Mouse (Mus musculus): Measurements from ENCODE around the gene Tnfrsf25. TPM values are rescaled to one million over a fixed set of nuclear protein-coding genes. Genes with fewer than 3 reads are reported as not detected.

Gene Tnfrsf25
- polyA plus RNA-seq, 1 experiment from 2014 or later, result 0.21 TPM

DNA sequence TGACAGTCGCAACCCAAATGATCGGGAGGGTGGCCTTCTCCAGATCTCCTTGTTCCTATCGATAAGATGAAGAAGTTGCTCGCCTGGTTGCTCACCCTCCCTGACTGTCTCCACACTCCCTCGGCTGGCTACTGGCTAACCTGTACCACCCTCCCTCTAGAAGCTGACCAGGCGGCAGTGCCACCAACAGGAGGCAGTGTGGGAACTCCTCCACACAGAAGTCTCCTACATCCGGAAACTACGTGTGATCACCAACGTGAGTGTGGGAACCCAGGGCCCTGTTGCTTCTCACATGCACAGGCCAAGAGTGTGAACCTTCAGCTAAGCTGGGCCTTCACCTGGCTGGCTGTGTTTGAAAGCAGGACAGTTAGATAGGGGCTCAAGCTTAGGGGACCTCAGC, 9.0 kb upstream of the Tnfrsf25 start:
- H3K4me2 ChIP-seq (ENCODE audit: low read depth, low read length), result no peak overlapping the region
- H3K36me3 ChIP-seq (replicated peaks; ENCODE audit: control insufficient read depth, insufficient read depth, low read depth, low read length), result no peaks in the 10 kb centered on the region
- no peak overlapping the region for H3K4me3 ChIP-seq (ENCODE audit: low read depth, low read length)
- no peaks in the 10 kb centered on the region for H3K9me3 ChIP-seq (replicated peaks; ENCODE audit: control insufficient read depth, low read length)
- H3K9ac ChIP-seq (replicated peaks; ENCODE audit: low read length), result no peak overlapping the region
- no peak for DNase-seq (ENCODE audit: low spot score)
- H3K27me3 ChIP-seq (ENCODE audit: control insufficient read depth, insufficient read depth, low read length), result no peaks in the 10 kb centered on the region
- WGBS, result 51% methylated on average over 9 of the region's 9 CpGs
- ATAC-seq (replicated peaks; ENCODE audit: insufficient number of reproducible peaks, low FRiP score, low TSS enrichment, low read depth), result no peak
- no peak overlapping the region for H3K27ac ChIP-seq (replicated peaks; ENCODE audit: low read depth, low read length)
- peaks cover 8% of the 10 kb centered on the region for H3K4me1 ChIP-seq (ENCODE audit: control insufficient read depth, insufficient read depth, low read length)

DNA sequence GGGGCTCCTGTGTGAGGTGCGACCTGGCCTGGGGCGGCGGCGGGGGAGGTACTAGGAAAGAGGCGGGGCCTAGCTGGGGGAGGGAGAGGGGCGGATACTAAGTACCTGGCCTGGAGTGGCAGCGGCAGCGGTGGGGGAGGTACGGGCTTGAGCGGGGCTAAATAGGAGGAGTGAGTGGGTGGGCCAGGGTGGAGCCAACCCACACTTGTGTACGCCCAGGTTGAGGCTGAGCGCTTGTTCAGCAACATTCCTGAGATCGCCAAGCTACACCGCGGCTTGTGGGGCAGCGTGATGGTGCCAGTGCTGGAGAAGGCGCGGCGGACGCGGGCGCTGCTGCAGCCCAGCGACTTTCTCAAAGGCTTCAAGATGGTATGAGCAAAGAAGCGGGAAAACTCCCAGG, 8.2 kb upstream of the Tnfrsf25 start:
- DNase-seq (ENCODE audit: low spot score), result peak; percentile 73

DNA sequence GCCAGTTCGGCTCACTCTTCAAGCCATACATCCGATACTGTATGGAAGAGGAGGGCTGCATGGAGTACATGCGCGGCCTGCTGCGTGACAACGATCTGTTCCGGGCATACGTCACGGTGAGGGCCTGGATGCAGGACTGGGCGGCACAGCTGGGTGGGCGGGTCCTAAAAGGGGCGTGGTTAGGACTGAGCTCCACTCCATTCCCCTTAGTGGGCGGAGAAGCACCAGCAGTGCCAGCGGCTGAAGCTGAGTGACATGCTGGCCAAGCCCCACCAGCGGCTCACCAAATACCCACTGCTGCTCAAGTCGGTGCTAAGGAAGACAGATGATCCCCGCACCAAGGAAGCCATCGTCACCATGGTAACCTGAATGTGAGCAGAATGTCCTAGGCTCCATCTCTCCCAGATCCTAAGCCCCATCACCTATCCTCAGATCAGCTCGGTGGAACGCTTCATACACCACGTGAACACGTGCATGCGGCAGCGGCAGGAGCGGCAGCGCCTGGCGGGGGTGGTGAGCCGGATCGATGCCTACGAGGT, 7.7 kb upstream of the Tnfrsf25 start:
- H3K4me2 ChIP-seq (ENCODE audit: low read depth, low read length), result peak overlapping the region; percentile 85
- no peaks in the 10 kb centered on the region for H3K9me3 ChIP-seq (replicated peaks; ENCODE audit: control insufficient read depth, low read length)
- peaks cover 8% of the 10 kb centered on the region for H3K4me1 ChIP-seq (ENCODE audit: control insufficient read depth, insufficient read depth, low read length)
- peak overlapping the region; percentile 15; the same call in 1 of the 2 replicates for H3K9ac ChIP-seq (replicated peaks; ENCODE audit: low read length)
- 5% methylated on average over 30 of the region's 30 CpGs for WGBS
- peak overlapping the region; percentile 26 for H3K4me3 ChIP-seq (ENCODE audit: low read depth, low read length)
- no peaks in the 10 kb centered on the region for H3K27me3 ChIP-seq (ENCODE audit: control insufficient read depth, insufficient read depth, low read length)
- H3K36me3 ChIP-seq (replicated peaks; ENCODE audit: control insufficient read depth, insufficient read depth, low read depth, low read length), result no peaks in the 10 kb centered on the region
- peak; percentile 94 for ATAC-seq (replicated peaks; ENCODE audit: insufficient number of reproducible peaks, low FRiP score, low TSS enrichment, low read depth)
- DNase-seq (ENCODE audit: low spot score), result peak; percentile 92
- peak overlapping the region; percentile 31; the same call in 1 of the 2 replicates for H3K27ac ChIP-seq (replicated peaks; ENCODE audit: low read depth, low read length)

More for the DNA sequence above, 8.2 kb upstream of the Tnfrsf25 start:
- peak overlapping the region; percentile 85 for H3K4me2 ChIP-seq (ENCODE audit: low read depth, low read length)
- H3K4me3 ChIP-seq (ENCODE audit: low read depth, low read length), result peak overlapping the region; percentile 26
- H3K27me3 ChIP-seq (ENCODE audit: control insufficient read depth, insufficient read depth, low read length), result no peaks in the 10 kb centered on the region
- ATAC-seq (replicated peaks; ENCODE audit: insufficient number of reproducible peaks, low FRiP score, low TSS enrichment, low read depth), result peak; percentile 80
- no peaks in the 10 kb centered on the region for H3K9me3 ChIP-seq (replicated peaks; ENCODE audit: control insufficient read depth, low read length)
- peak overlapping the region; percentile 15 for H3K9ac ChIP-seq (replicated peaks; ENCODE audit: low read length)
- under 1% methylated on average over 24 of the region's 24 CpGs for WGBS
- H3K36me3 ChIP-seq (replicated peaks; ENCODE audit: control insufficient read depth, insufficient read depth, low read depth, low read length), result no peaks in the 10 kb centered on the region
- peaks cover 8% of the 10 kb centered on the region for H3K4me1 ChIP-seq (ENCODE audit: control insufficient read depth, insufficient read depth, low read length)
- H3K27ac ChIP-seq (replicated peaks; ENCODE audit: low read depth, low read length), result peak overlapping the region; percentile 31; the same call in 1 of the 2 replicates

DNA sequence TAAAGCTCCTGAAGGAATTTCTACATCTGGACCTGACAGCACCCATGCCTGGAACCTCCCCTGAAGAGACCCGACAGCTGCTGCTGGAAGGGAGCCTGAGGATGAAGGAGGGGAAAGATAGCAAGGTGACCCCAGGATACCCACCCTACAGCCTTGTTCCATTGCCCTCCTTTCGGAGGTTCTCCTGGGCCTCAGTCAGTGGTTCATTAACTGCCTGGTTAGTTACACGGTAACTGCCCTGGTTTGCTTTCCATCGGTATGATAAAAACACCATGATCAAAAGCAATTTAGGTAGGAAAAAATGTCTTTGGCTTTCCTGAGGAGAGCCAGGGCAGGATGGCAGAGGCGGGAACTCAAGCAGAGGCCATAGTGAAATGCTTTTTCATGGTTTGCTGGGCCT, 7.1 kb upstream of the Tnfrsf25 start:
- Histone ChIP-seq H3K27me3 (ENCODE audit: control insufficient read depth, insufficient read depth, low read length) (no peaks in the 10 kb centered on the region), H3K4me3 (ENCODE audit: low read depth, low read length) (no peak overlapping the region), H3K27ac (replicated peaks; ENCODE audit: low read depth, low read length) (0 out of 2 replicates have a peak overlapping the region, but pooled peaks have one; percentile 20), H3K4me1 (ENCODE audit: control insufficient read depth, insufficient read depth, low read length) (peaks cover 8% of the 10 kb centered on the region), H3K9ac (replicated peaks; ENCODE audit: low read length) (no peak overlapping the region), H3K36me3 (replicated peaks; ENCODE audit: control insufficient read depth, insufficient read depth, low read depth, low read length) (no peaks in the 10 kb centered on the region), H3K4me2 (ENCODE audit: low read depth, low read length) (peak overlapping the region; percentile 85), H3K9me3 (replicated peaks; ENCODE audit: control insufficient read depth, low read length) (no peaks in the 10 kb centered on the region)
- 87% methylated on average over 5 of the region's 5 CpGs for WGBS
- no peak for DNase-seq (ENCODE audit: low spot score)
- ATAC-seq (replicated peaks; ENCODE audit: insufficient number of reproducible peaks, low FRiP score, low TSS enrichment, low read depth), result no peak

DNA sequence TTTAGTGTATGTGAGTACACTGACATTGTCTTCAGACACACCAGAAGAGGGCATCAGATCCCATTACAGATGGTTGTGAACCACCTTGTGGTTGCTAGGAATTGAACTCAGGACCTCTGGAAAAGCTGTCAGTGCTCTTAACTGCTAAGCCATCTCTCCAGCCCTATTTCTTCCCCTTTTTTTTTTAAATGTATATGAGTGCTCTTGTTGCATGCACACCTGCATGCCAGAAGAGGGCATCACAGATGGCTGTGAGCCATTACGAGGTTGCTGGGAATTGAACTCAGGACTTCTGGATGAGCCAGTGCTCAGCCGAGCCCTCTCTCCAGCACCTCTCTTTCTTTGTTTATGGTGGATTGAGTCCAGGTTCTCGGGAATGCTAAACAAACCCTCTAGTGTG, 6.2 kb upstream of the Tnfrsf25 start:
- Histone ChIP-seq H3K27me3 (ENCODE audit: control insufficient read depth, insufficient read depth, low read length) (no peaks in the 10 kb centered on the region), H3K27ac (replicated peaks; ENCODE audit: low read depth, low read length) (no peak overlapping the region), H3K36me3 (replicated peaks; ENCODE audit: control insufficient read depth, insufficient read depth, low read depth, low read length) (0 out of 2 replicates have a peak, but pooled peaks cover 3% of the 10 kb centered on the region), H3K4me2 (ENCODE audit: low read depth, low read length) (no peak overlapping the region), H3K9ac (replicated peaks; ENCODE audit: low read length) (no peak overlapping the region), H3K9me3 (replicated peaks; ENCODE audit: control insufficient read depth, low read length) (no peaks in the 10 kb centered on the region), H3K4me1 (ENCODE audit: control insufficient read depth, insufficient read depth, low read length) (peaks cover 8% of the 10 kb centered on the region), H3K4me3 (ENCODE audit: low read depth, low read length) (no peak overlapping the region)
- ATAC-seq (replicated peaks; ENCODE audit: insufficient number of reproducible peaks, low FRiP score, low TSS enrichment, low read depth), result no peak
- DNase-seq (ENCODE audit: low spot score), result no peak
- 85% methylated on average over 3 of the region's 3 CpGs for WGBS

GRCm38 (mm10) chr4:152110689-152111088, 5.0 kb upstream of the Tnfrsf25 start:
- Histone ChIP-seq H3K9ac (replicated peaks; ENCODE audit: low read length) (no peak overlapping the region), H3K27me3 (ENCODE audit: control insufficient read depth, insufficient read depth, low read length) (peaks cover 4% of the 10 kb centered on the region), H3K4me3 (ENCODE audit: low read depth, low read length) (no peak overlapping the region), H3K36me3 (replicated peaks; ENCODE audit: control insufficient read depth, insufficient read depth, low read depth, low read length) (0 out of 2 replicates have a peak, but pooled peaks cover 3% of the 10 kb centered on the region), H3K9me3 (replicated peaks; ENCODE audit: control insufficient read depth, low read length) (no peaks in the 10 kb centered on the region), H3K27ac (replicated peaks; ENCODE audit: low read depth, low read length) (no peak overlapping the region), H3K4me1 (ENCODE audit: control insufficient read depth, insufficient read depth, low read length) (peaks cover 8% of the 10 kb centered on the region), H3K4me2 (ENCODE audit: low read depth, low read length) (no peak overlapping the region)
- DNase-seq (ENCODE audit: low spot score) (no peak), ATAC-seq (replicated peaks; ENCODE audit: insufficient number of reproducible peaks, low FRiP score, low TSS enrichment, low read depth) (no peak)
- 88% methylated on average over 4 of the region's 4 CpGs for WGBS

GRCm38 (mm10) chr4:152112329-152112728, 3.4 kb upstream of the Tnfrsf25 start:
- ATAC-seq (replicated peaks; ENCODE audit: insufficient number of reproducible peaks, low FRiP score, low TSS enrichment, low read depth) (no peak), DNase-seq (ENCODE audit: low spot score) (no peak)
- H3K27ac ChIP-seq (replicated peaks; ENCODE audit: low read depth, low read length), result no peak overlapping the region
- H3K9me3 ChIP-seq (replicated peaks; ENCODE audit: control insufficient read depth, low read length), result no peaks in the 10 kb centered on the region
- H3K4me3 ChIP-seq (ENCODE audit: low read depth, low read length), result no peak overlapping the region
- H3K4me2 ChIP-seq (ENCODE audit: low read depth, low read length), result no peak overlapping the region
- H3K36me3 ChIP-seq (replicated peaks; ENCODE audit: control insufficient read depth, insufficient read depth, low read depth, low read length), result 0 out of 2 replicates have a peak, but pooled peaks cover 3% of the 10 kb centered on the region
- peaks cover 9% of the 10 kb centered on the region for H3K4me1 ChIP-seq (ENCODE audit: control insufficient read depth, insufficient read depth, low read length)
- peaks cover 18% of the 10 kb centered on the region for H3K27me3 ChIP-seq (ENCODE audit: control insufficient read depth, insufficient read depth, low read length)
- H3K9ac ChIP-seq (replicated peaks; ENCODE audit: low read length), result no peak overlapping the region
- WGBS, result 81% methylated on average over 9 of the region's 9 CpGs

DNA sequence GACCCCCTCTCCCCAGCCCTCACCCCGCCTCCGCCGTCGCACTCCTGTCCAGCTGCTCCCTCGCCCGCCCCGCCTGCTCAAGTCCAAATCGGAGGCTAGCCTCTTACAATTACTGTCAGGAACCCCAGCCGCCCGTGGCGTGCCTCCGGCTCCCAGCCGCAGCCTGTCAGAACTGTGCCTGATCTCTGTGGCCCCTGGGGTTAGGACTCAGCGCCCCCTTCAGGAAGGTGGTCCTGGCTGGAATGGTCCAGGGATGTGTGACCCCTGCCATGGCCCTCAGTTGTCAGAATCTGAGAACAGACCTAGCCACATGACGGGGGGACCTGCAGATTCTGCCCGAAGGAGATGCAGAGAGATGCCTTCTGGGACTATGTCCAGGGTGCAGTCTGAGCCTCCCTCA, 1.7 kb upstream of the Tnfrsf25 start:
- peaks cover 35% of the 10 kb centered on the region for H3K27me3 ChIP-seq (ENCODE audit: control insufficient read depth, insufficient read depth, low read length)

More for the DNA sequence above, 1.7 kb upstream of the Tnfrsf25 start:
- 54% methylated on average over 16 of the region's 16 CpGs for WGBS
- ATAC-seq (replicated peaks; ENCODE audit: insufficient number of reproducible peaks, low FRiP score, low TSS enrichment, low read depth) (no peak), DNase-seq (ENCODE audit: low spot score) (no peak)
- H3K4me2 ChIP-seq (ENCODE audit: low read depth, low read length), result no peak overlapping the region
- H3K4me1 ChIP-seq (ENCODE audit: control insufficient read depth, insufficient read depth, low read length), result peaks cover 3% of the 10 kb centered on the region
- H3K27ac ChIP-seq (replicated peaks; ENCODE audit: low read depth, low read length), result no peak overlapping the region
- no peaks in the 10 kb centered on the region for H3K9me3 ChIP-seq (replicated peaks; ENCODE audit: control insufficient read depth, low read length)
- H3K4me3 ChIP-seq (ENCODE audit: low read depth, low read length), result no peak overlapping the region
- H3K9ac ChIP-seq (replicated peaks; ENCODE audit: low read length), result no peak overlapping the region
- H3K36me3 ChIP-seq (replicated peaks; ENCODE audit: control insufficient read depth, insufficient read depth, low read depth, low read length), result 0 out of 2 replicates have a peak, but pooled peaks cover 3% of the 10 kb centered on the region
